Mouse (Mus musculus) liver, embryonic 11.5 days (tissue): ENCODE measurements around the gene Ncor1. TPM values are rescaled to one million over a fixed set of nuclear protein-coding genes. Genes with fewer than 3 reads are reported as not detected.

Source experiments
- ATAC-seq: fragments of 200-750 bp; cut with Nextera tagmentation; replicated peaks from 2 replicates; pipeline ENCODE4 v1.8.0; 2017; ENCODE audit warnings: moderate number of reproducible peaks, mild to moderate bottlenecking, moderate TSS enrichment, moderate library complexity; ENCODE audit not compliant: low FRiP score
- DNase-seq: peaks from one replicate; pipeline ENCODE4 v3.0.0-alpha.2; 2017; ENCODE audit warnings: low spot score
- H3K27ac ChIP-seq: fragments of 300-500 bp; sonication (generic); 2 replicates; pipeline ENCODE4 v1.5.1; 2014; ENCODE audit warnings: mild to moderate bottlenecking, low read depth, low read length, control low read depth
- H3K27me3 ChIP-seq: fragments of 300-500 bp; sonication (generic); replicated peaks from 2 replicates; pipeline ENCODE4 v1.6.1; 2014; ENCODE audit warnings: low read length, mixed read lengths; ENCODE audit not compliant: control insufficient read depth, insufficient read depth
- H3K36me3 ChIP-seq: fragments of 300-500 bp; sonication (generic); 2 replicates; pipeline ENCODE4 v1.6.1; 2014; ENCODE audit warnings: mild to moderate bottlenecking, low read length, moderate library complexity, mixed read lengths; ENCODE audit not compliant: control insufficient read depth, insufficient read depth
- H3K4me1 ChIP-seq: fragments of 300-500 bp; sonication (generic); replicated peaks from 2 replicates; pipeline ENCODE4 v1.6.1; 2014; ENCODE audit warnings: low read length, mixed read lengths; ENCODE audit not compliant: control insufficient read depth, insufficient read depth
- H3K4me2 ChIP-seq: fragments of 300-500 bp; sonication (generic); 2 replicates; pipeline ENCODE4 v1.6.1; 2014; ENCODE audit warnings: mild to moderate bottlenecking, control low read depth, moderate library complexity
- H3K4me3 ChIP-seq: fragments of 300-500 bp; sonication (generic); 2 replicates; pipeline ENCODE4 v1.5.1; 2014; ENCODE audit warnings: low read depth, low read length, control low read depth
- H3K9ac ChIP-seq: fragments of 300-500 bp; sonication (generic); 2 replicates; pipeline ENCODE4 v1.6.1; 2014; ENCODE audit warnings: low read depth, low read length, control low read depth
- H3K9me3 ChIP-seq: fragments of 300-500 bp; sonication (generic); 2 replicates; pipeline ENCODE4 v1.6.1; 2016; ENCODE audit warnings: low read length, inconsistent platforms, mixed read lengths; ENCODE audit not compliant: control insufficient read depth
- WGBS: fragments of 180-500 bp; shearing (Covaris S2); extraction: QIAGEN DNeasy Blood & Tissue Kit; methylation state at CpG from one replicate; pipeline ENCODE4 v1.1.7; 2014; 5-methylcytosine and 5-hydroxymethylcytosine counted together
- polyA plus RNA-seq: library from polyadenylated mRNA; unstranded; fragments of >200 nt; fragmentation: Nextera tagmentation; extraction: Ambion mirVana; gene quantifications from 2 replicates; pipeline ENCODE4 v1.2.1, GENCODE M21; 2014

Ncor1 gene
- polyA plus RNA-seq, 1 experiment from 2014 or later, result 144 TPM

- H3K27ac ChIP-seq, result no peak overlapping the region
- peaks cover 27% of the 10 kb centered on the region for H3K36me3 ChIP-seq
- H3K4me3 ChIP-seq, result no peak overlapping the region
- H3K27me3 ChIP-seq, result no peaks in the 10 kb centered on the region
- no peak for ATAC-seq
- H3K4me2 ChIP-seq, result no peak overlapping the region
- H3K9ac ChIP-seq, result no peak overlapping the region
- WGBS, result 84% methylated on average over 6 of the region's 6 CpGs
- H3K9me3 ChIP-seq, result no peaks in the 10 kb centered on the region
- H3K4me1 ChIP-seq, result no peaks in the 10 kb centered on the region
- DNase-seq, result no peak
Observed at GRCm38 (mm10) chr11:62366879-62367278, 91.5 kb downstream of the Ncor1 start.

- Histone ChIP-seq H3K4me2 (no peak overlapping the region), H3K9me3 (no peaks in the 10 kb centered on the region), H3K4me1 (no peaks in the 10 kb centered on the region), H3K27me3 (no peaks in the 10 kb centered on the region), H3K27ac (no peak overlapping the region), H3K9ac (no peak overlapping the region), H3K4me3 (no peak overlapping the region), H3K36me3 (peaks cover 24% of the 10 kb centered on the region)
- ATAC-seq, result no peak
- no peak for DNase-seq
- WGBS, result 92% methylated on average over 2 of the region's 2 CpGs
Observed at GRCm38 (mm10) chr11:62355216-62355615, 103.1 kb downstream of the Ncor1 start.

- DNase-seq (no peak), ATAC-seq (no peak)
- H3K4me1 ChIP-seq, result no peaks in the 10 kb centered on the region
- H3K9ac ChIP-seq, result no peak overlapping the region
- H3K36me3 ChIP-seq, result peaks cover 34% of the 10 kb centered on the region
- H3K4me2 ChIP-seq, result no peak overlapping the region
- no peaks in the 10 kb centered on the region for H3K9me3 ChIP-seq
- no peaks in the 10 kb centered on the region for H3K27me3 ChIP-seq
- 84% methylated on average over 4 of the region's 4 CpGs for WGBS
- no peak overlapping the region for H3K4me3 ChIP-seq
- H3K27ac ChIP-seq, result no peak overlapping the region
Observed at GRCm38 (mm10) chr11:62351948-62352347, 106.4 kb downstream of the Ncor1 start.

- H3K36me3 ChIP-seq, result peaks cover 31% of the 10 kb centered on the region
Observed at GRCm38 (mm10) chr11:62343002-62343401, 115.3 kb downstream of the Ncor1 start.

GRCm38 (mm10) chr11:62332228-62332627 is 126.1 kb downstream of the Ncor1 start:
- Histone ChIP-seq H3K4me1 (no peaks in the 10 kb centered on the region), H3K27me3 (no peaks in the 10 kb centered on the region), H3K27ac (no peak overlapping the region), H3K4me3 (no peak overlapping the region), H3K9me3 (no peaks in the 10 kb centered on the region), H3K9ac (no peak overlapping the region), H3K36me3 (peaks cover 59% of the 10 kb centered on the region), H3K4me2 (no peak overlapping the region)
- WGBS, result 90% methylated on average over 4 of the region's 4 CpGs
- ATAC-seq (no peak), DNase-seq (no peak)

More at GRCm38 (mm10) chr11:62343002-62343401, 115.3 kb downstream of the Ncor1 start:
- 92% methylated on average over 13 of the region's 13 CpGs for WGBS
- Histone ChIP-seq H3K27ac (no peak overlapping the region), H3K4me1 (no peaks in the 10 kb centered on the region), H3K4me2 (no peak overlapping the region), H3K4me3 (no peak overlapping the region), H3K9ac (no peak overlapping the region), H3K9me3 (no peaks in the 10 kb centered on the region), H3K27me3 (no peaks in the 10 kb centered on the region)
- DNase-seq (no peak), ATAC-seq (no peak)

- DNase-seq (no peak), ATAC-seq (no peak)
- no peak overlapping the region for H3K4me3 ChIP-seq
- WGBS, result 93% methylated on average over 5 of the region's 5 CpGs
- no peaks in the 10 kb centered on the region for H3K9me3 ChIP-seq
- H3K36me3 ChIP-seq, result peaks cover 54% of the 10 kb centered on the region
- no peak overlapping the region for H3K27ac ChIP-seq
- no peak overlapping the region for H3K9ac ChIP-seq
- H3K27me3 ChIP-seq, result no peaks in the 10 kb centered on the region
- no peaks in the 10 kb centered on the region for H3K4me1 ChIP-seq
- no peak overlapping the region for H3K4me2 ChIP-seq
Observed at GRCm38 (mm10) chr11:62331141-62331540, 127.2 kb downstream of the Ncor1 start.

GRCm38 (mm10) chr11:62323659-62324058 is 134.7 kb downstream of the Ncor1 start:
- Histone ChIP-seq H3K27me3 (no peaks in the 10 kb centered on the region), H3K4me3 (no peak overlapping the region), H3K27ac (no peak overlapping the region), H3K4me1 (no peaks in the 10 kb centered on the region), H3K4me2 (no peak overlapping the region), H3K9ac (no peak overlapping the region), H3K9me3 (no peaks in the 10 kb centered on the region), H3K36me3 (peaks cover 40% of the 10 kb centered on the region)
- WGBS, result 74% methylated on average over 3 of the region's 3 CpGs
- ATAC-seq (no peak), DNase-seq (no peak)

GRCm38 (mm10) chr11:62320097-62320496 is 138.2 kb downstream of the Ncor1 start:
- no peak for DNase-seq
- Histone ChIP-seq H3K4me1 (no peaks in the 10 kb centered on the region), H3K36me3 (peaks cover 50% of the 10 kb centered on the region), H3K4me2 (no peak overlapping the region), H3K27me3 (no peaks in the 10 kb centered on the region), H3K4me3 (no peak overlapping the region), H3K27ac (no peak overlapping the region), H3K9me3 (no peaks in the 10 kb centered on the region), H3K9ac (no peak overlapping the region)
- ATAC-seq, result no peak
- 84% methylated on average over 3 of the region's 3 CpGs for WGBS

GRCm38 (mm10) chr11:62317746-62318145 is 140.6 kb downstream of the Ncor1 start:
- peaks cover 54% of the 10 kb centered on the region for H3K36me3 ChIP-seq
- DNase-seq (no peak), ATAC-seq (no peak)
- no peaks in the 10 kb centered on the region for H3K9me3 ChIP-seq
- no peak overlapping the region for H3K4me2 ChIP-seq
- H3K27me3 ChIP-seq, result no peaks in the 10 kb centered on the region
- H3K27ac ChIP-seq, result no peak overlapping the region
- 87% methylated on average over 11 of the region's 11 CpGs for WGBS
- H3K4me3 ChIP-seq, result no peak overlapping the region
- H3K4me1 ChIP-seq, result no peaks in the 10 kb centered on the region
- no peak overlapping the region for H3K9ac ChIP-seq
